Mouse (Mus musculus): ENCODE results near the gene Nthl1.

Gene Nthl1

DNA sequence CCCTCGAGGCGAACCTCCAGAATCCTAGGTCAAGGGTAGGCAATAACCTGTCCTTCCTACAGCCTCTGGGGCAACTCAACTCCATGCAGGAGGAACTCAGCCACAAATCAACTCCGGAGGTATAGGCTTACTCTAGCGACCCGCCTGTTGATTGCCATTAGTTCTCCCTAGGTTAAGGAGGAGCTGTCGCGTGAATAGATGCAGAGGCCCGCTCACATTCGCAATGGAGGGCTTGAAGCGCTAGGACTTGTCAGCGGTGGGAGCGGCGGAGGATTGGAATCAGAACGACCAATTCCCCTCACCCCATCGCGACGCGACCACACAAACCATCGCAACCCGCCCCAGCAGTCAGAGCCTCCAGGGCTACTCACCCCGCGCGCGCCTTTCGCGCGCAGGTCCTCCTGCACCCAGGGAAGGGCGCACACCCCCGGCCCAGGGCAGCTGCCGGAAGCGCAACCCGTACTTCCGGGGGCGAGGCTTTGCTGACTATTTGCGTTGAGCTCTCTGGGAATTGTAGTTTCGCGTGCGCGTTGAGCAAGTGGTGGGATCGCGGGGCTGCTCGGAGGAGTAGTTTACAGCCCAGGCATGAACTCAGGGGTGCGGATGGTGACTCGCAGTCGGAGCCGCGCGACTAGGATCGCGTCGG is at the start of gene Nthl1, which contains the start of gene Tsc2:
Nthl1 (plus strand) TSS at position 514 of the 646 bp plus-strand sequence.
Tsc2 (minus strand) TSS at position 464 of the 646 bp plus-strand sequence.
- peak; percentile 83 for DNase-seq (ENCODE audit: low spot score in 2 of 2)

DNA sequence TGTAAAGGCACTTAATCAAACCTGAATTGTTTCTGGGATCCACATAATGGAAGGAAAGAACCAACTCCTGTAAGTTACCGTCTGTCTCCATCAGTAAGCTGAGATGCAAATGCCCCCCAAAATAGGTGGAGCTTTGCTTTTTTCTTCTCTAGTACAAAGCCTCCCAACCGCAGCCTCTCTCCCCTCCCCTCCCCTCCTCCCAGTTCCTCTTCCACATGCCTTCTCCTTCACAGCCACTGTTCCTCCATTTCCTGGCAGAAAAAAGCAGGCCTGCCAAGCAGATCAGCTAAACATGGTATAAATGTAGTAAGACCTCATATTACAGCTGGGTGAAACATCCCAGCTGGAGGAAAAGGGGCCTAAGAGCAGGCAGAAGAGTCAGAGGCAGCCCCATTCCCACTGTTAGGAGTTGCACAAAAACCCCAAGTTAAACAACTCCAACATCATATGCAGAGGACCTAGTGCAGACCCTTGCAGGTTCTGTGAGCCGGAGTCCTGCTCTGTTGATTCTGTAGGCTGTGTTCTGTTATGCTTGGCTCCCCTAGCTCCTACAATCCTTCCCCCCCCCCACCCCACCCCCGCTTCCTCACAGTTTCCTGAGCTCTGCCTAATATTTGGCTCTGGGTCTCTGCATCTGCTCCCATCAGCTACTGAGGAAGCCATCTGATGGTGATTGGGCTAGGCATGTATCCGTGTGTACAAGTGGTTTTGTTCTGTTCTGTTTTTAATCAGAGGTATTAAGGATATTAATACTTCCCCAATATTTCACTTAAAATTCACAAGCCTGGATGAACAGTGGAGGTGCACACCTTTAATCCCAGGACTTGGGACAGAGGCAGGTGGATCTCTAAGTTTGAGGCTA is 48.6 kb upstream of the Nthl1 start:
- DNase-seq (ENCODE audit: low spot score in 2 of 2), result peak in 1 of 2 experiments; percentile 32

DNA sequence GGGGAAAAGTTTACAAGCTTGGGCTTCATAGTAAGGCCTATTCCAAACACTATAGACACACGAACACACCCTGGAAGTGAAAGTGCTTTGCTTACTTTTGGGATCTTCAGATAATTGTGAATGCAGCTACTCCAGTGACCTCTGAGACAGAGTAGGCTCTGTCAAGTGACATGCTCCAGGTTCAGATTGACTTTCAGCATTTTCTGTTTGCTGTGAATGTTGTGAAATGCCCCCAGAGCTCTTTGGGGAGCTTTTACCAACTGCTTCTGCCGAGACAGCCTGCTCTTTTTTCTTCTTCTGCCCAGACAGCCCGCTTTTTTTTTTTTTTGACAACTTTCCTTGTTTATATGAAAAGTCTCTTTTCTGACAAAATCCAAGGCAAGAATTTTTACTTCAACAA is 48.0 kb upstream of the Nthl1 start:
- DNase-seq (ENCODE audit: low spot score in 2 of 2), result no peak

DNA sequence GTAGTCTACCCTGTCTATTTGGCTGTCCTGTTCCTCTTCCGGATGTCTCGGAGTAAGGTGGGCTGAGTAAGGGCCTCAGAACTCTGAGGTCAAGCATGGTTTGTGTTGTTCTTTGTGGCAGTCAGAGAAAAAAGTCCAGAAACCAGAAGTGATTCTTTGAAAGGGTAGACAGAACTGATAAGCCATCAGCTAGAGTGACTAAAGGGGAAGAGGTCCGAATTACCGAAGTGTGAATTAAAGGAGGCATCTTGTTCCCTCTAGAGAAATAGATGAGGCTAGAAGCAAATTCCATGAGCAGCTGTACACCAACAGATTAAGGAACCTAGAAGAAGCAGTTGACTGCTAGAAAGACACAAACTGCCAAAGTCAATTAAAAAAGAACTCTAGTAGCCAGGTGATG is 45.9 kb upstream of the Nthl1 start:
- DNase-seq (ENCODE audit: low spot score in 2 of 2), result no peak

DNA sequence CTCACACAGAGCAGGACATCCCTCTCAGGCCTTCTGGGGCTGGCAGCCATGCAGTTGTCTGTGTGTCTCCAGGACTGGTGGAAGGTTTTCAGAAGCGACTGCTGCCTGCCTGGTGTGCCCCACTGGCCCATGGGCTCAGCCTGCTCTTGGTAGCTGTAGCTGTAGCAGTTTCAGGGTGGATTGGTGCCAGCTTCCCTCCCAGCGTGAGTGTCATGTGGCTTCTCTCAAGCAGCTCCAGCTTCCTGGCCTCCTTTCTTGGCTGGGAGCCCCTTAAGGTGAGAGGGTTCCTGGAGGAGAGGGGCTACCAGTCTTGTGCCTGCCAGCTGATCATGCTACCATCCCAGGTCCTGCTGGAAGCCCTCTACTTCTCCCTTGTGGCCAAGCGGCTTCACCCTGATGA is 41.5 kb upstream of the Nthl1 start:
- peak in 1 of 2 experiments; percentile 29 for DNase-seq (ENCODE audit: low spot score in 2 of 2)

DNA sequence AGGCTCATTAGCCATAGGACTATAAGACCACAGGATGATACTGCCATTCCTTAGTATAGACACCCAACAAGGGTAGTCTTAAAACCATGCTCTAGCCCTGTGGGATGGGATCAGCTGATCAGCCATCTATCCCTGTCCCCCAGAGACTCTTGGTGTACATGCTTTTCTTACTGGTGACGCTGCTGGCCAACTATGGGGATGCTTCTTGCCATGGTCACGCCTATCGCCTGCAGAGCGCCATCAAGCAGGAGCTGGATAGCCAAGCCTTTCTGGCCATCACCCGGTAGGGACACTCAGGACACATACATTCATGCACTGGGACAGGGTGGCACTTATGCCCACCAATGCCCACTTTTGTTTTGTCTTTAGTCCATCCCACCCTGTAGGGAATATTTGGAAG is 40.8 kb upstream of the Nthl1 start:
- DNase-seq (ENCODE audit: low spot score in 2 of 2), result no peak

DNA sequence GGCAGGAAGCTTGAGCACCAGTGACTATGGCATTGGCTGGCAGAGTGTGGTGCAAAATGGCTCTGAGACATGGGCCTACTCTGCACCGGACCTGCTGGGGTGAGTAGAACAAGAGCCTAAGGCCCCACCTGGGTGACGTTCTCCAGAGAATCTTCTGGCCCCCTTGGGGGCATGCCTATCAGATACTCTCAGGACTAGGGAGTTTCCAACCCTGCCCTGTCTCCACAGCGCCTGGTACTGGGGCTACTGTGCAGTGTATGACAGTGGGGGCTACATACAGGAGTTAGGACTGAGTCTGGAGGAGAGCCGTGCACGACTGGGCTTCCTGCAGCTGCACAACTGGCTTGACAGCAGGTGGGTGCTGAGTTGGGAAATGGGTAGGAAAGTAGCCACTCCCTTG is 39.2 kb upstream of the Nthl1 start:
- no peak for DNase-seq (ENCODE audit: low spot score in 2 of 2)

DNA sequence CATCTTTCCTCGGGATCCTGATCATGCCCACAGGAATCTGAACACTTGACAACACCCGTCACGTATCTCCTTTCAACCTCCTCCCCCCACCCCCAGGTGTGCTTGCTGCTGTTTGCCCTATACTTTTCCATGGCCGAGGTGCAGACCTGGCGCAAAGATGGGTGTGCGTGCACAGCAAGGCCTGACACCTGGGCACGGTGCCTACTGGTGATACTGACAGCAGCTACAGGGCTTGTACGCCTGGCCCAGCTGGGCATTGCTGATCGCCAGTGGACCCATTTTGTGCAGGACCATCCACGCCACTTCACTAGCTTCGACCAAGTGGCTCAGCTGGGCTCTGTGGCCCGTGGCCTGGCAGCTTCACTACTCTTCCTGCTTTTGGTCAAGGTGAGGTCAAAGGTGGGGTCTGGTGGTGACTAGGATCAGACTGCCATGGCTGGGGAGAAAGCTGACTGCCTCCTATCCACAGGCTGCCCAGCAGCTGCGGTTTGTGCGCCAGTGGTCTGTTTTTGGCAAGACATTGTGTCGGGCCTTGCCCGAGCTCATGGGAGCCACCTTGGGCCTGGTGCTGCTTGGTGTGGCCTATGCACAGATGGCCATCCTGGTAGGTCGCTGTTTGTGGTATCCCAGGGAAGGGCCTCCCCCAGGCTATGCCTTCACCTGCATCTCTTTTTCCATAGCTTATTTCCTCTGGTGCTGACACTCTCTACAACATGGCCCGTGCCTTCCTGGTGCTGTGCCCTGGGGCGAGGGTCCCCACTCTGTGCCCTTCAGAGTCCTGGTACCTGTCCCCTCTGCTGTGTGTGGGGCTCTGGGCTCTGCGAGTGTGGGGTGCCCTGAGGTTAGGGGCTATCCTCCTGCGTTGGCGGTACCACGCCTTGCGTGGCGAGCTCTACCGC is 38.2 kb upstream of the Nthl1 start:
- DNase-seq (ENCODE audit: low spot score in 2 of 2), result no peak

DNA sequence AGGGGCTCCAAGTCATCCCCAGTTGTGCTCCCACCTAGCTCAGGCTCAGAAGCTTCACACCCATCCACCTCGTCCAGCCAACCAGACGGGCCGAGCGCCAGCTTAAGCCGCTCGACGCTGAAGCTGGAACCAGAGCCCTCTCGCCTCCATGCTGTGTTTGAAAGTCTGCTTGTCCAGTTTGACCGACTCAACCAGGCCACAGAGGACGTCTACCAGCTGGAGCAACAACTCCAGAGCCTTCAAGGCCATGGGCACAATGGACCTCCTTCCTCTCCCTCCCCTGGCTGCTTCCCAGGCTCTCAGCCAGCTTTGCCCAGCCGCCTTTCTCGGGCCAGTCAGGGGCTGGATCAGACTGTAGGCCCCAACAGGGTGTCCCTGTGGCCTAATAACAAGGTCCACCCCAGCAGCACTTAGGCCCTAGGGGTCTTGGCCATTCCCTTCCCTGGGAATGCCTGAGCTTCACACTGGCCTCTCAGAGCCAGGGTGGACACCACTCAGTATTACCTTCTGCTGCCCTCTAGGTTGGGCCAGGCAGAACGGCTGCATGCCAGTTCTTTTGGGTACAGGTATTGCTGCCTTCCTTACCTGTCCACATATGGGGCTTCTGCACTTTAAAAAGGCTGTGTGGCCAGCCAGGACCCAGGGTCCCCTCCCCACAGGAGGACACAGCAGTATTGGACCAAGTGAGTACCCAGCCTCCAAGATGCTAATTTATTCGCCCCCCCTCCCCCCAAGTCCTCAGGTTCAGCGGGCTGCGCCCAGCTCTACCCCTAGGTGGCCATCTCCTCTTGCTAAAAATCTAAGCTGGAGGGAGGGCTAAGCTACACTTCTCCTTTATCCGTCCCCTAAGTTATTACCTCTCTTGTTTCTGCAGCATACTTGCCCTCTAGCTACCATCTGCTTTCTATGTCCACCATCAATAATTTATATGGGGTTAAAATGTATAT is 37.1 kb upstream of the Nthl1 start:
- no peak for DNase-seq (ENCODE audit: low spot score in 2 of 2)

DNA sequence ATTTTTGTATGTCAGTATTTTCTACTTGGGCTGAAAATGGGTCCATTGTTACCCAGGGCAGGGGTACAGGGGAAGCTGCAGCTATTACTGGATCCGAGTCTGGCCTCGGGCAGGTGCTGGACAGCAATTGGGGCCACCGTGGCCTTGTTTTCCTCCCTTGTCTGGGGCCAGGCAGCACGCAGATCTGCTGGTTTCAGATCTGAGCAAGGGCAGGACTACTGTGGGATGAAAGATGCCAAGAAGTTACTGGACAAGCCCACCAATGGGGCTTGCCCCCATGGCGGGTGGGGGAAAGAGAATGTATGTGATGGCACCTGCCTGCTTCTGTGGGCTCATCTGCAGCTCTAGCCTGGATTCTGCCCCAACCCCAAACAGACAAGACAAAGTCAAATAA is 36.4 kb upstream of the Nthl1 start:
- DNase-seq (ENCODE audit: low spot score in 2 of 2), result no peak

DNA sequence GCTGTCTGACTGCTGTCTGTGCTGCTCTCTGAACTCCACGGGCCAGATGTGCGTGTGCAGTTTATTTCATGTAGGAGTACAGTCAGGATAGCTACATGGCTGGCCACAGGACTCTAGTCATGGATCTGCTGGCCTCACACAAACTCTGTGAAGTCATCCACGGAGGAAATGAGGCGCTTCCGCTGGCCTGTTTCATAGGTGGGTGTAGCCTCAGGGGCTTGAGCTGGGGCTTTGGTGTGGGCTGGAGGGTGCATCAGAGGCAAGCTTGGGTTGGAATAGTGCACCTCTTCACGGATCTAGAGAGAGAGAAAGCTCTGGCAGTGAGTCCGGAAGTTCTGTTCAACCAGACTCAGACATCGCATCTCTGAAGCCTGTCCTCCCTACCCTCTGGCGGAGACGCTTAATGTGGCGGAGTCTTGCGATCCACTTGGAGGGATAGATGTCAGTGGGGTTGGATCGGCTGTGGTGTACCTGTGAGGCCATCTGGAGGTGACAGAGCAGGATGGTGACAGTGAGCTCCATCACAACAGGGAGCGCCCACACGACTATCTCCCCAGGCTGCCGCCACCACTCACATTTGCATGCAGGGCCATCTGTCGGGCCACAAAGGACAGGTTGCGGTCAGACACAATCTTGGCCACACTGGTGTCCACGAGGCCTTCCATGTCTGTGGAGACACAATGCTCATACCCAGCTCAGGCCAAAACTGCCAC is 35.9 kb upstream of the Nthl1 start:
- DNase-seq (ENCODE audit: low spot score in 2 of 2), result no peak

DNA sequence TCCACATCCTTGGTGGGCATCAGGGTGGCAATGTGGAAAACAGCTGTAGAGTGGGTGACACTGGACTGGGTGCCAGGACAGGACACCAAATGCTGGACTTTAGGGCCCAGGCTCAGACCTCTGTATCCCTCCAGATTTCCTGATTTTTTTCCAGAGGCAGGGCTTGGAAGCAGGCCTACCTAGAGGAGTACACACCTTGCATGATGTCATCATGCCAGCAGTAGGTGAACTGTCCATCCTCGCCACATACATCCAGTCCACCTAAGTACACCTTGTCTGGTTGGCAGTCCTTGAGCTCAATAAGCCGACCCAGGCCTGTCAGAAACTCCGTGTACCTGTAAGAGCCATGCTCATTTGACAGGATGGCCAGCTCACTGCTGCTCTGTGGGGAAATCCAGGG is 34.5 kb upstream of the Nthl1 start:
- no peak for DNase-seq (ENCODE audit: low spot score in 2 of 2)

DNA sequence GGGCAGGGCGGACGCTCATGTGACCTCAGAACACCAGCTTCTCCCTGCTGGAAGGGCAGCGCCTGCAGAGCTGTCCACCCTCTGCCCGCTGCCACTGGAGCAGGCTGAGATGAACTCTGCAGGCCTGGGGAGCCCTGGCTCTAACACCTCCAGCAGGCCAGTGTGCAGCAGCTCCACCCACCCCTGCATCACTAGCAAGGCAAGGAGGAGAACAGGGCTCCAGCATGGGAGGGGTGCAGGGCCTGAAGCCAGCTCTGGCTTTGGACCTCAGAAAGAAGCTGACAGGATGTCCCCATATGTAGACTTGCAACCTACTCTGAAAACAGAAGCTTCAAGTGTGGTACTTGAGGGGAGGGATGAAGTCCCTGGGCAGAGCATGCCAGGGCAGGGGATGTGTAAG is 32.0 kb upstream of the Nthl1 start:
- DNase-seq (ENCODE audit: low spot score in 2 of 2), result no peak

DNA sequence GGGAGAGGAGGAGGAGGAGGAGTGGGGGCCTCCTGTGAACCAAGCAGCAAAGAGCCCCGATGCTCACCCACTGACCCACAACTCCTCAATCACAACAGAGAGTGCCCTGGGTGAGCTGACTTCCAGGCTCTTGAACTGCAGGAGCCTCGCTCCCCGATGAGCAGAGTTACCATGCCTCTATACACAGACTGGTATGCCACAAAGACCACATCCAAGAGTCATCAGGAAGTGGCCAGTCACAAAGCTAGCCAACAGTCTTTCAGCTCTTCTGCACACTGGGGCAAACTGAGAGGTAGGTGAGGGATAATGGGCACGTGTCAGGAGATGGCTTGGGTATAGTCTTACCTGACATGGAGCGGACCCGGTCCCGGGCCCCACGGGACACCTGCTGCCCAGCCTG is 28.5 kb upstream of the Nthl1 start:
- DNase-seq (ENCODE audit: low spot score in 2 of 2), result no peak

DNA sequence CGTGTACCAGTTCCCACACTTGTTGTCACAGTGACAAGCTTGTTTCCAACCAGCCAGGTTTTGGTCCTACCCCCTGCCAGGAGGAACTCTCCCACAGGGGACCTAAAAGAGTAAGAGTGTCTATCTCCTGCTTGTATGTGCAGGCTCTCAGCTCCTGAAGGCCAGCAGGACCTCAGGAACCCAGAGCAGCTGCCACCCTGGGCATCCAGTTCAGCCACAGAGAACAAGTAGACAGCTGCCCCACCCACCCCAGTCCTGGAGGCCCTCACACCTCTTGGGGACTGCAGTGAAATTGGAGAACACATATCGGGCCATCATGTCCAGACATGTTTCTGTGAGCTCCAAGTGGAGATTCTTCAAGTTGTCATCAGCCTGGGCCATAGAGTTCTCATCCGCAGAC is 27.9 kb upstream of the Nthl1 start:
- no peak for DNase-seq (ENCODE audit: low spot score in 2 of 2)

DNA sequence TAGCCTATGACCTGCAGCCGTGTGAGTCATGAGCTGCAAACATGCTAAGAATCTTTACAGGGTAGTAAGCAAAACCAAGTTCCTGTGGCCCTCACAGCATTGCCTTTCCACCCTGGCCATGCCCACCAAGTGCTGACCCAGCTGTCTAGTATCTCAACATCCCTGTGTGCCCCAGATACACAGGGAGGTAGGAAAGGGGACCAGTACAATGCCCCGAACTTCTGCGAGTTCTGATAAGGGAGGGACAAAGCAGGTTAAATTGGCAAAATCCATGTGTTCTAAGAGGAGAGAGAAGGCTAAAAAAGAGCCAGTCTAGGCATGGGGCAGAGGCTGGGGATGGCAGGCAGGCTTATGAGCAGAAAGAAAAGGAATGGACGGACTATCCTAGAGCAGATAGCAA is 24.1 kb upstream of the Nthl1 start:
- DNase-seq (ENCODE audit: low spot score in 2 of 2), result no peak

DNA sequence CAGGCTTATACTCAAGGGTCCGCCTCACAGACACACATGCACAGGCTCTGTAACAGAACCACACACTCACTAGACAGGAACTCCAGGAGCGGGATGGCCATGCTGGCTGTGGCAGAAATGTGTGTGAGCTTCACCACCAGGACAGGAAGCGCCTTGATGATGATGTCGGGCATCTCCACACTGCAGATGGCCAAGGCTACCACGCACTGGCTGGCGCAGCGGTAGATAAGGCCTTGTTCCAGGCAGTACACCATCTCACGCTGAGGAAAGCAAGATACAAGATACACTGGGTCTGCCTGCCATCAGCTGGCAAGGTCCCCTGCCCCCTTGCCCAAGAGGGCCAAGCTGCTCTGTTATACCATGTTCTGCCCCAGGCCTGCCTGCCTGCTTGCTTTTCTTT is 23.6 kb upstream of the Nthl1 start:
- no peak for DNase-seq (ENCODE audit: low spot score in 2 of 2)

DNA sequence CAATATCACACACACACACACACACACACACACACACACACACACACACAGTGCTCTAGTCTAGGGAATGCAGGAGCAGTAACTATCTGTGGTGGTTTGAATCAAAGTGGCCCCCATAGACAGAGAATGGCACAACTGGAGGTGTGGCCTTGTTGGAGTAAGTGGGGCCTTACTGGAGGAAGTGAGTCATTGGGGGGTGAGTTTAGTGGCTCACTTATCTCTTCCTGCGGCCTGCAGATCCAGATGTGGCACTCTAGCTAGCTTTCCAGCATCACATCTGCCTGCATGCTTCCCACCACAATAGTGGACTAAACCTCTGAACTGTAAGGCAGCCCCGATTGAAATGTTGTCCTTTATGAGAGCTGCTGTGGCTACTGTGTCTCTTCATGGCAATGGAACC is 21.8 kb upstream of the Nthl1 start:
- DNase-seq (ENCODE audit: low spot score in 2 of 2), result no peak

DNA sequence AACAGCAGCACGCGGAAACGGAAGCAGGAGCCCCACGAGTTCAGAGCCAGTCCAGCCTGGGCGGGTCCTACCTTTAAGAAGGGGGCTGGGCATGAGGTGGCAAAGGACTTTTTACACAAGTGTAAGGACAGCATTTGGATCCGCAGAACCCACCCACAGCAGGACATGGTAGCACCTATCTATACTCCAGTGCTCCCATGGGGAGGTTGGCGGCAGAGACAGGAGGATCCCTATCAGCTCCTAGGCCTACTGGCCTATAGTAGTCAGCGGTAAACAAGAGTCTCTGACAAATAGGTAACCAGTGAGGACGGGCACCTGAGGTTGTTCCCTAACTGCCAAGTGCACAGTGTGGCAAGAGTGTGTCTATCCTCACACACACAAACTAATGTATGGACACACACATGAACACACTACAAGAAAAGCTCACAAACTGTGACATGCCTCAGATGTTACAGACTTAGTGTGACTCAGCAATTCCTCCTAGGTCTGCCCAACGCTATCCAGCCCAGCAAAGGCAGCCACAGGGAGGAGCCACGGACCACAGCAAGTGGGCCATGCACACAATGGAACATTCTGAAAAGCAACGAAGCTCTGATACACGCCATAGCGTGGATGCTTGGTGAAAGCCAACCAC is 14.8 kb upstream of the Nthl1 start:
- no peak for DNase-seq (ENCODE audit: low spot score in 2 of 2)

DNA sequence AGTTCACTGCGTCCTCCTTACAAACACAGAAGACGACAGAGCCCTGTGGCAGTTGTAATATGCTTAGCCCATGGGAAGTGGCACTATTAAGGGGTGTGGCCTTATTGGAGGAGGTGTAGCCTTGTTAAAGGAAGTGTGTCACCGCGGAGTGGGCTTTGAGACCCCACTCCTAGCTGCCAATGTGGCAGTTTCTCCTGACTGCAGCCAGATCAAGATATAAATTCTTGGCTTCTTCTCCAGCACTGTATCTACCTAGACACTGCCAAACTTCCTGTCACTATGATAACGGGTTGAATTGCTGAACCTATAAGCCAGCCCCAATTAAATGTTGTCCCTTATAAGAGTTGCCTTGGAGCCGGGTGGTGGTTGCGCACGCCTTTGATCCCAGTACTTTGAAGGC is 7.0 kb upstream of the Nthl1 start:
- DNase-seq (ENCODE audit: low spot score in 2 of 2), result no peak

Data from heart, adult 9 months (tissue).